25 mouse cellular contexts compared by ENCODE assay signal in genomic region chr1:22356209-22356608, GRCm38 (mm10).
"Had no signal": no experiment of that assay in that cellular context is flagged by ENCODE, and none has a peak within 500 bp of the region (broad histone marks: within the 10 kb centered on the region; RNA-seq: fewer than 3 reads in every experiment).

No protein-coding gene starts in this region.

- H3K36me3 ChIP-seq: heart, embryonic 13.5 days; heart, embryonic 15.5 days; hindbrain, embryonic 10.5 days; hindbrain, embryonic 12.5 days; intestine, embryonic 15.5 days; limb, embryonic 10.5 days; limb, embryonic 12.5 days had no signal

- H3K4me2 ChIP-seq: heart, embryonic 11.5 days; heart, embryonic 13.5 days; heart, embryonic 15.5 days; hindbrain, embryonic 12.5 days; hindbrain, embryonic 14.5 days; intestine, embryonic 15.5 days; limb, embryonic 12.5 days had no signal

- H3K4me3 ChIP-seq: heart, embryonic 13.5 days; heart, embryonic 15.5 days; hindbrain, embryonic 10.5 days; hindbrain, embryonic 12.5 days; intestine, embryonic 15.5 days; layer of hippocampus, adult 2 months; left cerebral cortex, adult 2 months; limb, embryonic 10.5 days; limb, embryonic 12.5 days had no signal

- H3K27me3 ChIP-seq: heart, embryonic 13.5 days; heart, embryonic 15.5 days; hindbrain, embryonic 12.5 days; intestine, embryonic 15.5 days; limb, embryonic 12.5 days had no signal

- ATAC-seq: forebrain, postnatal 0 days; hindbrain, embryonic 16.5 days; inflammation-experienced regulatory T-cells, adult 6 months; intestine, embryonic 15.5 days; intestine, postnatal 0 days had no signal

- H3K4me1 ChIP-seq: hindbrain, embryonic 10.5 days; hindbrain, embryonic 12.5 days; intestine, embryonic 15.5 days; limb, embryonic 10.5 days; limb, embryonic 12.5 days had no signal

- H3K27ac ChIP-seq: heart, embryonic 13.5 days; heart, embryonic 15.5 days; hindbrain, embryonic 10.5 days; hindbrain, embryonic 12.5 days; hindbrain, embryonic 14.5 days; intestine, embryonic 15.5 days; layer of hippocampus, adult 2 months; left cerebral cortex, adult 2 months; limb, embryonic 10.5 days; limb, embryonic 12.5 days had no signal

- H3K9ac ChIP-seq: forebrain, postnatal 0 days; heart, embryonic 13.5 days; heart, embryonic 15.5 days; hindbrain, embryonic 12.5 days; hindbrain, embryonic 14.5 days; intestine, embryonic 15.5 days; limb, embryonic 12.5 days had no signal

- H3K9me3 ChIP-seq: heart, embryonic 13.5 days; heart, embryonic 15.5 days; hindbrain, embryonic 10.5 days; hindbrain, embryonic 12.5 days; intestine, embryonic 15.5 days; limb, embryonic 10.5 days; limb, embryonic 12.5 days had no signal

- DNase-seq: forebrain, postnatal 0 days; gastrocnemius, postnatal 14 days; gastrocnemius, postnatal 36 days; heart, adult 18-20 months; heart, postnatal 14 days; heart, postnatal 4 days; kidney, adult 18-20 months; kidney, adult 8-10 months; kidney, postnatal 10 days; kidney, postnatal 25 days; kidney, postnatal 4 days had no signal
